Mouse (Mus musculus): ENCODE results near the gene Akap6.

Gene Akap6

DNA sequence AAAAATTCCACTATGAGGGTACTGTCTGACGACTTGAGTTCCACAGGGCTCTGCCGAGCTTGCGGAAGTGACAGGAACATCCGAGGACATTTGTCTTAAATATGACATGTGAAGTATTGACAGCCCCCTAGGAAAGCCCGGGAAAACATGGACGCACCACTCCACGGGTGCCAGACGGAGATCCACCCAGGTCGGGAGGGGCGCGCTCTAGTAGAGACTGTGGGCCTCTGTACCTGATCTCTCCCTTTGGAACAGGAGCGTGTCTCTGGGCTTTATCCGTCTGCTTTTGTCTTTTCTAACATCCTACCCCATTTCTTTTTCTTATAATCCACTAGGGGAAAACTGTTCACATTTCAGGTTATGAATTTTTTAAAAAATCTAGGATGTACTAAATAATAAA is 211.2 kb downstream of the Akap6 start:
- no peak for DNase-seq (ENCODE audit: low spot score)

GRCm38 (mm10) chr12:52910819-52911218 is 211.6 kb downstream of the Akap6 start:
- DNase-seq (ENCODE audit: low spot score): no peak

GRCm38 (mm10) chr12:52918939-52919338 is 219.8 kb downstream of the Akap6 start:
- no peak for DNase-seq (ENCODE audit: low spot score)

GRCm38 (mm10) chr12:52922510-52922909 is 223.3 kb downstream of the Akap6 start:
- no peak for DNase-seq (ENCODE audit: low spot score)

GRCm38 (mm10) chr12:52925448-52925847 is 226.3 kb downstream of the Akap6 start:
- no peak for DNase-seq (ENCODE audit: low spot score)

- DNase-seq (ENCODE audit: low spot score): no peak
Observed at GRCm38 (mm10) chr12:52933832-52934231, 234.6 kb downstream of the Akap6 start.

DNA sequence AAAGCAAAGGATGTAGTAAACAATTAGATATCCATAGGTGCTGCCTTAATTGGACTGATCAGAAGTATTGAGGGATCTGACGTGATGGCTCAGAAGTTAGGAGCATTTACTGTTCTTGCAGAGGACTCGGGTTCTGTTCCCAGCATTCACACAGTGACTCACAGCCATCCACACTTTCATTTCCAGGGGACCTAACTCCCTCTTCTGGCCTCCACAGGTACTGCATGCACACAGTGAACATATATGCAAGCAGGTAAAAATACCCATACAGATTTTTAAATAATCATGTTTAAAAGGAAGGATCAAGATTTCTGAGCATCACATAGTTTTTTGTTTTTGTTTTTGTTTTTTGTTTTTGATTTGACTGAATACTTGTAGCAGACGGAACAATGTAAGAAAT is 235.8 kb downstream of the Akap6 start:
- no peak for DNase-seq (ENCODE audit: low spot score)

- no peak for DNase-seq (ENCODE audit: low spot score)
Observed at GRCm38 (mm10) chr12:52938786-52939185, 239.6 kb downstream of the Akap6 start.

GRCm38 (mm10) chr12:52939324-52939946 is 240.3 kb downstream of the Akap6 start:
- DNase-seq (ENCODE audit: low spot score): no peak

GRCm38 (mm10) chr12:52941941-52942340 is 242.8 kb downstream of the Akap6 start:
- DNase-seq (ENCODE audit: low spot score): no peak

GRCm38 (mm10) chr12:52944274-52944673 is 245.1 kb downstream of the Akap6 start:
- DNase-seq (ENCODE audit: low spot score): no peak

DNA sequence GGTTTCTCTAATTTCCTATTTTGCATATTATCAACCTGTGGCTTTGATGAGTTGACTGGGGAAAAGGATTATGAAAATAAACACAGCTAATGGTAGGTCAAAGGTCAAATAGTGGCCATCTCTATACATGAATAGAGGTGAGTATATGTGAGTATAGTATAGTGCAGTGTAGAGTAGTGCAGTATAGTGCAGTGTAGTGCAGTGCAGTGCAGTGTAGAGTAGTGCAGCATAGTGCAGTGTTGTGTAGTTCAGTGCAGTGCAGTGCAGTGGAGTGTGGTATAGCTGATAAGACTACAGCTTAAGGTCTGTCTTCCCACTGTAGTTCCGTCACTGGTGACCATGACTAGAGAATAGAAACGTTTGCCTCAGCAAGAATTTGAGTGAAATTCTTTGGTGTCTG is 245.8 kb downstream of the Akap6 start:
- no peak for DNase-seq (ENCODE audit: low spot score)

GRCm38 (mm10) chr12:52950660-52951059 is 251.5 kb downstream of the Akap6 start:
- no peak for DNase-seq (ENCODE audit: low spot score)

DNA sequence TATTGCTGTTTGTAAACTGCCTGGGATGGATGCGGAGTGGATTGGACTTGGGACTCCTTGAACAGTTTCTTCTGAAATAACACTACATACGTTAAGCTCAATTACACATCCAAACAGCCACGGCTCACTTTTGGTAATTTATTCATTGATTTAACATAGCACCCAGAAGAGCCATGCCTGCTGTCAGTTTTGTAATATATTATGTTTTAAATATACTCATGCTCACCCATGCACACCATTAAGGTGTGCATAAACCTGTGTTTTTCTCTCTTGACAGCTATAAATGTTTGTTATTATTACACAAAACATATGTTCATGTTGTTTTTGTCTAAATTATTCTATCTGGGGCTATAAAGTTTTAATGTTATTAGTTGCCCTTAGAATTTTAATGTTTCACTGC is 258.4 kb downstream of the Akap6 start:
- no peak for DNase-seq (ENCODE audit: low spot score)

DNA sequence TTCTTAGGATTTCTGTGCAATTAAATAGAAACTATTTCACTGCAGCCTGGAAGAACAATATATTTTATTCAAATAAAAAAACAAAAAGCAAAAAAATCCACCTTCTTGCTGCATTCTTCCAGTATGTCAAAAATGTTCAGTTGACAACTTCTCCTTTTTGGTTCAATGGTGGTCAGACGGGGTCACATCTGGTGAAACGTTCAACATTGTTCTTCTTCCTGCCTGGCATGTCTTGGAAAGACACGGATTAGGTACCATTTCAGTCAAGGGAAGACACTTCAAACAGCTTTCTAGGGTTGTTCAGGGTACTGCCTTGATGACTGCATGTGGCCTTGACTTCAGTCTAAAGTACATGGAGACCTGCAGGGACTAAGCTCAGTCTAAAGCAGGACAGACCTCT is 258.8 kb downstream of the Akap6 start:
- DNase-seq (ENCODE audit: low spot score): no peak

DNA sequence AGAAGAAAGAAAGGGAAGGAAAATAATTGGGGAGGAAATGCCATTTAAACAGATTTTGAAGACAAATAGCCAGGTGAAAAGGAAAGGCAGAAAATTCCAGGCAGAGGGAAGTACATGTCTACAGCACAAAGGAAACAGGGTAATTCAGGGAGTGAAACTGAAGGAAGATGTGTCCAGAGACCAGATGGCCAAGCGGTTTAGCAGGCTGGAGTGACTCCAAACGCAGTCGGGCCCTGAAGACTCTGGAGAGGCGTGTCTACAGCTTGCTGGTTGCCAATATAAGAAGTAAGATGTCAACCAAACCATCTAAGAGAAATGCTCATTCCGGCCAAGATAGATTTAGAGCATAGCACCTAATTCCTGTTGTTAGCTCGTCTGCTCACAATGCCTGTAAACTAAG is 292.6 kb downstream of the Akap6 start:
- no peak for DNase-seq (ENCODE audit: low spot score)

GRCm38 (mm10) chr12:53012336-53012735 is 313.2 kb downstream of the Akap6 start:
- DNase-seq (ENCODE audit: low spot score): no peak

- no peak for DNase-seq (ENCODE audit: low spot score)
Observed at GRCm38 (mm10) chr12:53014539-53014938, 315.4 kb downstream of the Akap6 start.

- no peak for DNase-seq (ENCODE audit: low spot score)
Observed at GRCm38 (mm10) chr12:53024575-53025246, 325.5 kb downstream of the Akap6 start.

DNA sequence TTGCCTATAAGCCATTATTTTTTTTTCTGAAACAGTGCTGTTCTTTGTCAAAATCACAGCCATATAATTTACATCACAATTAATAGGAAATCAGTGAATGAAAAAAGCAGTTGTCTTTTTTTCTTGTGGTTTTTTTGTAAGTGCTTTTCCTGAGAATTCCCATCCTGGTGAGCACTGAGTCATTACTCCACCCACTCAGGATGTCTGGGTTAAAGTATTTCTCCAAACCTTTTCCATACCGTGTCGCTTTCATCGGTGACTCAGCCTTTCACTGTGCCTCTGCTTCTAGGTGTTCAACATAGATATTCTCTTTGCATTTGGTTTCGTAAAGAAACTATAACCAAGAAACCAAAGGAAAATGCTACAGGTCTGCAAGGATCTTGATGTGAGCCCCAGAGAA is 328.1 kb downstream of the Akap6 start:
- DNase-seq (ENCODE audit: low spot score): no peak

GRCm38 (mm10) chr12:53028926-53029325 is 329.7 kb downstream of the Akap6 start:
- DNase-seq (ENCODE audit: low spot score): no peak

DNA sequence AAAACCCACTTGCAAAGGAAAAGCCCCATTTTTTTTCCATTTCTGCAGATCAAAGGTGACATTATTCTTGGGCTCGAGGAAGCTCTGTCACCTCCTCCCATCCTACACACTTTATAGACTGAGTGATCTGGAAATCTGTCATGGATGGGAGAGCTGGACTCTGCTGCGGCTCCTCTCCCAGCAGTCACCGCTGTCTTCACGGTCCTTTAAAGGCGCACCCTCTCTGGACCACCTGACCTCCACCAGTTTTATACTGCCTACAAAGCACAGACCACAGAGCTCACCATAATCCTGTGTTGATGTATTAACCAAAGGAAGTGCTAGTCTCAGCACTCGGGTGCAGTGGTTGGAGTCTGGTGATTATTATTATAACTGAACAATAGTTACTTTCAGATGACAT is 330.7 kb downstream of the Akap6 start:
- no peak for DNase-seq (ENCODE audit: low spot score)

GRCm38 (mm10) chr12:53032762-53033161 is 333.6 kb downstream of the Akap6 start:
- DNase-seq (ENCODE audit: low spot score): no peak

GRCm38 (mm10) chr12:53033404-53033913 is 334.3 kb downstream of the Akap6 start:
- DNase-seq (ENCODE audit: low spot score): no peak
